Mouse (Mus musculus): Measurements from ENCODE around the gene Nudt22.

Gene Nudt22

GRCm38 (mm10) chr19:6949951-6950350, 46.0 kb downstream of the Nudt22 start:
- DNase-seq (ENCODE audit: low spot score), result no peak

DNA sequence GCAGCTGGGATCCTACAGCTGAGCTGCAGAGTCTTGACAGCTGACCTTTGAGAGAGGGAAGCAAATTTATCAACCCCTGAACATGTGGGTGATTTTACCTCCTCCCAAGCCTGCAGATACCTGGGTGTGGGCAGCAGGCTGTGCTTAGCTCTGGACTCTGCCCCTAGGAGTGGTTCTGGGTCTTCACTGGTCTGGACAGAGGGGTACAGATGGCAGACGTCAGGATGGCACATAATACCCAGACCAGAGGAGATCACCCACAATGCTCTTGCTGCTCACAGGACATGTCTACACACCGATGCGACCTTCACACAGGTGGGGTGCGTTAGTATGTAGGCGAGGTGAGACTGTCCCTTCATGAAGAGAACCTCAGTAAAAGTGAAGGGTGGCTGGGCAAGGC, 46.4 kb downstream of the Nudt22 start:
- DNase-seq (ENCODE audit: low spot score), result no peak

- DNase-seq (ENCODE audit: low spot score), result no peak
These were observed 47.7 kb downstream of the Nudt22 start for GRCm38 (mm10) chr19:6948186-6948585.

DNA sequence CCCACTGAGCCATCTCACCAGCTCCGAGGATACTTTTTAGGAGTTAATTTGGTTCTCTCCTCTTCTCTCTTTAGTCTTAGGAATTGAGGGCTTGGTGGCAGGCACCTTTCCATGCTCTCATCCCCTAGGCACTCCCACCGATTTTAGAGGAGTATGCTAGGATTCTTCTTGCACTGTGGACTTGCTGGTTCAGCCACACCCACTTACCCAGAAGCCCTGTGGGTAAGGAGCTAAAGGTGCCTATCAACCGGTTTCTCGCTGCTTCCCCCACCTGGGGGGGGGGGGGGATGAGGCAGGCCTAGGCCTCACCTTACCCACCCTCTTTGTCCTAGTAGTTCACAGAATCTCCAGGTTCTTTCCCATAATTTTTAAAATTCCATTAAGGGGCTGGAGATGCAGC, 48.2 kb downstream of the Nudt22 start:
- no peak for DNase-seq (ENCODE audit: low spot score)

GRCm38 (mm10) chr19:6943709-6944108, 52.2 kb downstream of the Nudt22 start:
- DNase-seq (ENCODE audit: low spot score), result no peak

All from testis, postnatal 14 days (tissue).